Mouse (Mus musculus): ENCODE data around the gene Cops9.

- TF ChIP-seq POLR2AphosphoS2 (IDR thresholded peaks at IDR 0.05; ENCODE audit: low read depth, low read length), result no peak
- TF ChIP-seq CTCF (conservative IDR thresholded peaks at IDR 0.05 in 1 of 2, IDR thresholded peaks at IDR 0.05 in 1 of 2; ENCODE audit: low read depth in 2 of 2, low read length in 2 of 2), result no peak
- TF ChIP-seq MXI1 (IDR thresholded peaks at IDR 0.05; ENCODE audit: low read depth, low read length), result no peak
- TF ChIP-seq EP300 (IDR thresholded peaks at IDR 0.05; ENCODE audit: low read length), result no peak
- no peak for TF ChIP-seq JUND (conservative IDR thresholded peaks at IDR 0.05; ENCODE audit: low read depth, low read length)
- TF ChIP-seq ZKSCAN1 (IDR thresholded peaks at IDR 0.05; ENCODE audit: borderline replicate concordance, low read depth, low read length), result no peak
- no peak for TF ChIP-seq MAX (IDR thresholded peaks at IDR 0.05; ENCODE audit: low read length)
- TF ChIP-seq KAT2A (IDR thresholded peaks at IDR 0.05; ENCODE audit: insufficient replicate concordance, low read length), result no peak
- no peak for TF ChIP-seq MEF2A (IDR thresholded peaks at IDR 0.05; ENCODE audit: borderline replicate concordance, low read depth, low read length)
- TF ChIP-seq POLR2A (IDR thresholded peaks at IDR 0.05; ENCODE audit: low read depth, low read length), result no peak
- TF ChIP-seq ZC3H11A (IDR thresholded peaks at IDR 0.05; ENCODE audit: low read depth, low read length), result no peak
Measured at GRCm38 (mm10) chr1:92616046-92616445, 25.7 kb downstream of the Cops9 start.

All from CH12.LX (cell line).